Mouse (Mus musculus): Measurements from ENCODE around the gene Rad23a. TPM values are rescaled to one million over a fixed set of nuclear protein-coding genes. Genes with fewer than 3 reads are reported as not detected.
A peak's percentile ranks its signal among the peaks of the same experiment; 100 is the strongest.

The Rad23a gene
- polyA plus RNA-seq, 1 experiment from 2014 or later, result 89.7 TPM

- Histone ChIP-seq H3K9ac (no peak overlapping the region), H3K9me3 (no peaks in the 10 kb centered on the region), H3K4me1 (peaks cover 10% of the 10 kb centered on the region), H3K4me2 (replicated peaks) (no peak overlapping the region), H3K27me3 (replicated peaks) (peaks cover 98% of the 10 kb centered on the region), H3K27ac (no peak overlapping the region), H3K36me3 (no peaks in the 10 kb centered on the region), H3K4me3 (no peak overlapping the region)
- no peak for ATAC-seq (ENCODE audit: low FRiP score, low read depth)
- WGBS, result 75% methylated on average over 9 of the region's 9 CpGs
Measured at GRCm38 (mm10) chr8:84789855-84790486, 50.5 kb downstream of the Rad23a start.

- Histone ChIP-seq H3K27me3 (replicated peaks) (peaks cover 98% of the 10 kb centered on the region), H3K36me3 (no peaks in the 10 kb centered on the region), H3K9ac (no peak overlapping the region), H3K9me3 (no peaks in the 10 kb centered on the region), H3K4me1 (peaks cover 16% of the 10 kb centered on the region), H3K4me2 (replicated peaks) (no peak overlapping the region), H3K4me3 (no peak overlapping the region), H3K27ac (no peak overlapping the region)
- 46% methylated on average over 5 of the region's 5 CpGs for WGBS
- ATAC-seq (ENCODE audit: low FRiP score, low read depth), result no peak
Measured at GRCm38 (mm10) chr8:84789345-84789744, 51.1 kb downstream of the Rad23a start.

- Histone ChIP-seq H3K27ac (no peak overlapping the region), H3K4me2 (replicated peaks) (no peak overlapping the region), H3K27me3 (replicated peaks) (peaks cover 98% of the 10 kb centered on the region), H3K9me3 (no peaks in the 10 kb centered on the region), H3K4me3 (no peak overlapping the region), H3K36me3 (no peaks in the 10 kb centered on the region), H3K9ac (no peak overlapping the region), H3K4me1 (peaks cover 15% of the 10 kb centered on the region)
- 12% methylated on average over 11 of the region's 11 CpGs for WGBS
- ATAC-seq (ENCODE audit: low FRiP score, low read depth), result no peak
Measured at GRCm38 (mm10) chr8:84788896-84789295, 51.6 kb downstream of the Rad23a start.

- Histone ChIP-seq H3K27me3 (replicated peaks) (peaks cover 98% of the 10 kb centered on the region), H3K36me3 (no peaks in the 10 kb centered on the region), H3K9me3 (no peaks in the 10 kb centered on the region), H3K9ac (no peak overlapping the region), H3K4me3 (no peak overlapping the region), H3K27ac (no peak overlapping the region), H3K4me2 (replicated peaks) (no peak overlapping the region), H3K4me1 (peaks cover 12% of the 10 kb centered on the region)
- 3% methylated on average over 14 of the region's 14 CpGs for WGBS
- no peak for ATAC-seq (ENCODE audit: low FRiP score, low read depth)
Measured at GRCm38 (mm10) chr8:84787523-84788302, 52.8 kb downstream of the Rad23a start.

- H3K9me3 ChIP-seq, result no peaks in the 10 kb centered on the region
- H3K4me2 ChIP-seq (replicated peaks), result no peak overlapping the region
- WGBS, result 6% methylated on average over 11 of the region's 11 CpGs
- peaks cover 98% of the 10 kb centered on the region for H3K27me3 ChIP-seq (replicated peaks)
- H3K9ac ChIP-seq, result no peak overlapping the region
- H3K4me1 ChIP-seq, result peaks cover 12% of the 10 kb centered on the region
- ATAC-seq (ENCODE audit: low FRiP score, low read depth), result no peak
- H3K4me3 ChIP-seq, result no peak overlapping the region
- H3K36me3 ChIP-seq, result no peaks in the 10 kb centered on the region
- no peak overlapping the region for H3K27ac ChIP-seq
Measured at GRCm38 (mm10) chr8:84786801-84787467, 53.5 kb downstream of the Rad23a start.

- Histone ChIP-seq H3K4me1 (peaks cover 12% of the 10 kb centered on the region), H3K4me3 (no peak overlapping the region), H3K9me3 (no peaks in the 10 kb centered on the region), H3K9ac (no peak overlapping the region), H3K36me3 (no peaks in the 10 kb centered on the region), H3K27me3 (replicated peaks) (peaks cover 100% of the 10 kb centered on the region), H3K27ac (no peak overlapping the region), H3K4me2 (replicated peaks) (no peak overlapping the region; the same call in 1 of the 2 replicates)
- 1% methylated on average over 38 of the region's 38 CpGs for WGBS
- ATAC-seq (ENCODE audit: low FRiP score, low read depth), result no peak
Measured at GRCm38 (mm10) chr8:84785756-84786677, 54.4 kb downstream of the Rad23a start.

GRCm38 (mm10) chr8:84785506-84785755, 55.0 kb downstream of the Rad23a start:
- peaks cover 100% of the 10 kb centered on the region for H3K27me3 ChIP-seq (replicated peaks)
- peaks cover 12% of the 10 kb centered on the region for H3K4me1 ChIP-seq
- H3K4me2 ChIP-seq (replicated peaks), result no peak overlapping the region
- no peaks in the 10 kb centered on the region for H3K36me3 ChIP-seq
- no peaks in the 10 kb centered on the region for H3K9me3 ChIP-seq
- no peak for ATAC-seq (ENCODE audit: low FRiP score, low read depth)
- WGBS, result 4% methylated on average over 11 of the region's 11 CpGs
- H3K9ac ChIP-seq, result no peak overlapping the region
- no peak overlapping the region for H3K4me3 ChIP-seq
- H3K27ac ChIP-seq, result no peak overlapping the region

GRCm38 (mm10) chr8:84784681-84785505, 55.6 kb downstream of the Rad23a start:
- no peak overlapping the region for H3K4me3 ChIP-seq
- peak overlapping the region; percentile 10; the same call in 1 of the 2 replicates for H3K4me2 ChIP-seq (replicated peaks)
- WGBS, result under 1% methylated on average over 48 of the region's 48 CpGs
- no peak for ATAC-seq (ENCODE audit: low FRiP score, low read depth)
- H3K27ac ChIP-seq, result no peak overlapping the region
- H3K9ac ChIP-seq, result no peak overlapping the region
- no peaks in the 10 kb centered on the region for H3K9me3 ChIP-seq
- H3K27me3 ChIP-seq (replicated peaks), result peaks cover 100% of the 10 kb centered on the region
- H3K36me3 ChIP-seq, result no peaks in the 10 kb centered on the region
- H3K4me1 ChIP-seq, result peaks cover 16% of the 10 kb centered on the region

Small RNA genes lying within 50 kb of the gene (microRNA-seq; reads per million reads assigned to microRNA genes)
- 4.6 reads per million, percentile 13 among the genes with 10 or more reads in this experiment for gene Mir7069

Other genes starting within 250 kb of the Rad23a start
- 72.4 and 72.8 TPM in 2 replicates for gene Ier2, start 177.8 kb downstream of the Rad23a start, polyA plus RNA-seq (2016; fragmentation: Nextera tagmentation; extraction: Ambion mirVana)
- 58.5 and 59.1 TPM in 2 replicates for gene Trmt1, start 154.4 kb downstream of the Rad23a start, polyA plus RNA-seq (2016; fragmentation: Nextera tagmentation; extraction: Ambion mirVana)
- gene Nacc1, start 152.8 kb downstream of the Rad23a start, polyA plus RNA-seq (2016; fragmentation: Nextera tagmentation; extraction: Ambion mirVana), result 17.2 and 19.2 TPM in 2 replicates
- gene Lyl1, start 139.2 kb downstream of the Rad23a start, polyA plus RNA-seq (2016; fragmentation: Nextera tagmentation; extraction: Ambion mirVana), result 4.4 and 4.5 TPM in 2 replicates
- gene G430095P16Rik, start 117.7 kb downstream of the Rad23a start, polyA plus RNA-seq (2016; fragmentation: Nextera tagmentation; extraction: Ambion mirVana), result 2.5 and 2.6 TPM in 2 replicates
- gene Nfix, start 40.3 kb downstream of the Rad23a start, polyA plus RNA-seq (2016; fragmentation: Nextera tagmentation; extraction: Ambion mirVana), result 8.4 and 11.2 TPM in 2 replicates
- gene Dand5, start 17.8 kb downstream of the Rad23a start, polyA plus RNA-seq (2016; fragmentation: Nextera tagmentation; extraction: Ambion mirVana), result 6.5 and 8.3 TPM in 2 replicates
- 39.7 and 40.1 TPM in 2 replicates for gene Gadd45gip1, start 9.1 kb downstream of the Rad23a start, polyA plus RNA-seq (2016; fragmentation: Nextera tagmentation; extraction: Ambion mirVana)
- gene Calr, start 6.3 kb upstream of the Rad23a start, polyA plus RNA-seq (2016; fragmentation: Nextera tagmentation; extraction: Ambion mirVana), result 753 and 769 TPM in 2 replicates
- 108 and 110 TPM in 2 replicates for gene Farsa, start 16.3 kb upstream of the Rad23a start, polyA plus RNA-seq (2016; fragmentation: Nextera tagmentation; extraction: Ambion mirVana)
- 34.2 and 34.9 TPM in 2 replicates for gene Syce2, start 31.4 kb upstream of the Rad23a start, polyA plus RNA-seq (2016; fragmentation: Nextera tagmentation; extraction: Ambion mirVana)
- 32.1 and 37.0 TPM in 2 replicates for gene Gcdh, start 53.3 kb upstream of the Rad23a start, polyA plus RNA-seq (2016; fragmentation: Nextera tagmentation; extraction: Ambion mirVana)
- 3.4 and 4.0 TPM in 2 replicates for gene Klf1, start 61.3 kb upstream of the Rad23a start, polyA plus RNA-seq (2016; fragmentation: Nextera tagmentation; extraction: Ambion mirVana)
- gene Dnase2a, start 67.9 kb upstream of the Rad23a start, polyA plus RNA-seq (2016; fragmentation: Nextera tagmentation; extraction: Ambion mirVana), result 5.2 and 6.5 TPM in 2 replicates
- 43.0 and 44.9 TPM in 2 replicates for gene Mast1, start 96.7 kb upstream of the Rad23a start, polyA plus RNA-seq (2016; fragmentation: Nextera tagmentation; extraction: Ambion mirVana)
- gene Rtbdn, start 106.3 kb upstream of the Rad23a start, polyA plus RNA-seq (2016; fragmentation: Nextera tagmentation; extraction: Ambion mirVana), result 0.93 and 1.1 TPM in 2 replicates
- not detected in 2 replicates for gene Gm49661, start 128.8 kb upstream of the Rad23a start, polyA plus RNA-seq (2016; fragmentation: Nextera tagmentation; extraction: Ambion mirVana)
- 1,247 and 1,331 TPM in 2 replicates for gene Prdx2, start 128.9 kb upstream of the Rad23a start, polyA plus RNA-seq (2016; fragmentation: Nextera tagmentation; extraction: Ambion mirVana)
- 78.4 and 85.2 TPM in 2 replicates for gene Rnaseh2a, start 129.1 kb upstream of the Rad23a start, polyA plus RNA-seq (2016; fragmentation: Nextera tagmentation; extraction: Ambion mirVana)
- 9.9 TPM in 2 replicates for gene Junb, start 138.1 kb upstream of the Rad23a start, polyA plus RNA-seq (2016; fragmentation: Nextera tagmentation; extraction: Ambion mirVana)
- gene Hook2, start 149.9 kb upstream of the Rad23a start, polyA plus RNA-seq (2016; fragmentation: Nextera tagmentation; extraction: Ambion mirVana), result 17.6 and 18.2 TPM in 2 replicates
- gene Best2, start 173.9 kb upstream of the Rad23a start, polyA plus RNA-seq (2016; fragmentation: Nextera tagmentation; extraction: Ambion mirVana), result not detected in 2 replicates
- gene Asna1, start 184.6 kb upstream of the Rad23a start, polyA plus RNA-seq (2016; fragmentation: Nextera tagmentation; extraction: Ambion mirVana), result 144 and 150 TPM in 2 replicates
- 180 and 189 TPM in 2 replicates for gene Trir, start 186.2 kb upstream of the Rad23a start, polyA plus RNA-seq (2016; fragmentation: Nextera tagmentation; extraction: Ambion mirVana)
- gene Tnpo2, start 196.2 kb upstream of the Rad23a start, polyA plus RNA-seq (2016; fragmentation: Nextera tagmentation; extraction: Ambion mirVana), result 39.2 and 40.4 TPM in 2 replicates
- 38.1 and 40.5 TPM in 2 replicates for gene Fbxw9, start 219.4 kb upstream of the Rad23a start, polyA plus RNA-seq (2016; fragmentation: Nextera tagmentation; extraction: Ambion mirVana)
- not detected in 2 replicates for gene Gm5741, start 227.3 kb upstream of the Rad23a start, polyA plus RNA-seq (2016; fragmentation: Nextera tagmentation; extraction: Ambion mirVana)
- gene Dhps, start 231.1 kb upstream of the Rad23a start, polyA plus RNA-seq (2016; fragmentation: Nextera tagmentation; extraction: Ambion mirVana), result 76.3 and 87.4 TPM in 2 replicates
- 104 and 111 TPM in 2 replicates for gene Wdr83os, start 240.1 kb upstream of the Rad23a start, polyA plus RNA-seq (2016; fragmentation: Nextera tagmentation; extraction: Ambion mirVana)
- gene Wdr83, start 240.6 kb upstream of the Rad23a start, polyA plus RNA-seq (2016; fragmentation: Nextera tagmentation; extraction: Ambion mirVana), result 54.6 and 57.9 TPM in 2 replicates
- gene Man2b1, start 242.6 kb upstream of the Rad23a start, polyA plus RNA-seq (2016; fragmentation: Nextera tagmentation; extraction: Ambion mirVana), result 18.0 and 18.7 TPM in 2 replicates

All from neural tube, embryonic 12.5 days (tissue).